Mouse (Mus musculus) gonadal fat pad, adult 2 months (tissue): Measurements from ENCODE around the gene Sh3gl1. TPM values are rescaled to one million over a fixed set of nuclear protein-coding genes. Genes with fewer than 3 reads are reported as not detected.

Experiments used
- DNase-seq: peaks from one replicate; pipeline ENCODE4 v3.0.0-alpha.2; 2012; ENCODE audit warnings: low read depth
- polyA plus RNA-seq: library from polyadenylated mRNA; depleted of rRNA; stranded (reverse); fragments of >200 nt; gene quantifications from 2 replicates; pipeline ENCODE4 v1.2.3, GENCODE M21; 2012; rRNA removed

The Sh3gl1 gene
- polyA plus RNA-seq, 1 experiment, result 73.4 TPM

GRCm38 (mm10) chr17:55999794-56000499, 36.5 kb downstream of the Sh3gl1 start:
- no peak for DNase-seq

GRCm38 (mm10) chr17:55996007-55996406, 40.4 kb downstream of the Sh3gl1 start:
- no peak for DNase-seq

- DNase-seq, result no peak
Observed at GRCm38 (mm10) chr17:55990278-55990898, 46.0 kb downstream of the Sh3gl1 start.

- no peak for DNase-seq
Observed at GRCm38 (mm10) chr17:55986030-55986961, 50.1 kb downstream of the Sh3gl1 start, which contains the start of gene Fsd1. Gene Fsd1, plus strand, starts transcription at chr17:55986509.

GRCm38 (mm10) chr17:55977301-55977700, 59.1 kb downstream of the Sh3gl1 start:
- DNase-seq, result no peak

- no peak for DNase-seq
Observed at GRCm38 (mm10) chr17:55976255-55976862, 60.1 kb downstream of the Sh3gl1 start.

- no peak for DNase-seq
Observed at GRCm38 (mm10) chr17:55971453-55971852, 65.0 kb downstream of the Sh3gl1 start.

- DNase-seq, result no peak
Observed at GRCm38 (mm10) chr17:55969966-55970891, 66.2 kb downstream of the Sh3gl1 start, which contains the start of gene Shd. Gene Shd, plus strand, starts transcription at chr17:55970467.

- no peak for DNase-seq
Observed at GRCm38 (mm10) chr17:55969560-55969959, 66.9 kb downstream of the Sh3gl1 start.

- no peak for DNase-seq
Observed at GRCm38 (mm10) chr17:55968210-55968609, 68.2 kb downstream of the Sh3gl1 start.

GRCm38 (mm10) chr17:55967186-55967585, 69.2 kb downstream of the Sh3gl1 start:
- no peak for DNase-seq

Other genes starting within 250 kb of the Sh3gl1 start
- 0.74 and 0.85 TPM in 2 replicates for gene Zfp119a, start 157.7 kb downstream of the Sh3gl1 start, polyA plus RNA-seq
- 1.9 and 3.0 TPM in 2 replicates for gene Zfp959, start 144.5 kb downstream of the Sh3gl1 start, polyA plus RNA-seq
- 0.93 and 1.3 TPM in 2 replicates for gene Zfp119b, start 87.1 kb downstream of the Sh3gl1 start, polyA plus RNA-seq
- gene Ebi3, start 84.0 kb downstream of the Sh3gl1 start, polyA plus RNA-seq, result 3.8 and 7.3 TPM in 2 replicates
- gene Yju2, start 77.5 kb downstream of the Sh3gl1 start, polyA plus RNA-seq, result 8.3 and 8.5 TPM in 2 replicates
- 5.8 and 7.2 TPM in 2 replicates for gene Shd, start 66.2 kb downstream of the Sh3gl1 start, polyA plus RNA-seq
- gene Fsd1, start 50.1 kb downstream of the Sh3gl1 start, polyA plus RNA-seq, result 0.15 and 0.44 TPM in 2 replicates
- 58.4 and 64.6 TPM in 2 replicates for gene Stap2, start 31.1 kb downstream of the Sh3gl1 start, polyA plus RNA-seq
- gene Mpnd, start 30.9 kb downstream of the Sh3gl1 start, polyA plus RNA-seq, result 106 and 110 TPM in 2 replicates
- 2.8 and 2.9 TPM in 2 replicates for gene Chaf1a, start 3.8 kb upstream of the Sh3gl1 start, polyA plus RNA-seq
- 100 and 112 TPM in 2 replicates for gene Ubxn6, start 38.4 kb upstream of the Sh3gl1 start, polyA plus RNA-seq
- 41.4 and 45.4 TPM in 2 replicates for gene Hdgfl2, start 43.0 kb upstream of the Sh3gl1 start, polyA plus RNA-seq
- gene Plin4, start 73.2 kb upstream of the Sh3gl1 start, polyA plus RNA-seq, result 600 and 937 TPM in 2 replicates
- 15.6 and 21.5 TPM in 2 replicates for gene Plin5, start 81.0 kb upstream of the Sh3gl1 start, polyA plus RNA-seq
- gene Lrg1, start 85.4 kb upstream of the Sh3gl1 start, polyA plus RNA-seq, result 306 and 347 TPM in 2 replicates
- gene Sema6b, start 103.7 kb upstream of the Sh3gl1 start, polyA plus RNA-seq, result 9.9 and 10.9 TPM in 2 replicates
- 3.6 and 4.3 TPM in 2 replicates for gene Tnfaip8l1, start 125.8 kb upstream of the Sh3gl1 start, polyA plus RNA-seq
- 88.2 and 96.4 TPM in 2 replicates for gene Mydgf, start 147.3 kb upstream of the Sh3gl1 start, polyA plus RNA-seq
- gene Dpp9, start 182.3 kb upstream of the Sh3gl1 start, polyA plus RNA-seq, result 34.1 and 36.9 TPM in 2 replicates
- 26.8 and 27.7 TPM in 2 replicates for gene Fem1a, start 220.2 kb upstream of the Sh3gl1 start, polyA plus RNA-seq
- 22.9 and 23.8 TPM in 2 replicates for gene Ticam1, start 240.2 kb upstream of the Sh3gl1 start, polyA plus RNA-seq